Mouse (Mus musculus) myocyte (in vitro differentiated cells): Measurements from ENCODE around the gene Cdhr3. TPM values are rescaled to one million over a fixed set of nuclear protein-coding genes. Genes with fewer than 3 reads are reported as not detected.
A peak's percentile ranks its signal among the peaks of the same experiment; 100 is the strongest.

ENCODE experiments used
- H3K27me3 ChIP-seq: one replicate; pipeline ENCODE4 v1.6.1; 2011; ENCODE audit not compliant: control insufficient read depth, insufficient read depth, insufficient read length
- H3K36me3 ChIP-seq: one replicate; pipeline ENCODE4 v1.6.1; 2011; ENCODE audit not compliant: control insufficient read depth, insufficient read depth
- H3K4me2 ChIP-seq: one replicate; pipeline ENCODE4 v1.6.1; 2011; ENCODE audit warnings: low read depth, control low read depth
- H3K4me3 ChIP-seq: one replicate; pipeline ENCODE4 v1.5.1; 2011; ENCODE audit warnings: mild to moderate bottlenecking, control low read depth, moderate library complexity
- H3K79me2 ChIP-seq: one replicate; pipeline ENCODE4 v1.6.1; 2011; ENCODE audit not compliant: control insufficient read depth, insufficient read depth
- H3ac ChIP-seq: one replicate; pipeline ENCODE4 v1.6.1; 2011; ENCODE audit not compliant: control insufficient read depth, insufficient read length
- CEBPB ChIP-seq: IDR thresholded peaks from 2 replicates; pipeline ENCODE4 v1.6.1; 2011; ENCODE audit warnings: mild to moderate bottlenecking, moderate library complexity; ENCODE audit not compliant: poor library complexity, insufficient read depth, severe bottlenecking
- E2F4 ChIP-seq: IDR thresholded peaks from one replicate; pipeline ENCODE4 v1.6.1; 2011; ENCODE audit warnings: mild to moderate bottlenecking, control low read depth, moderate library complexity; ENCODE audit not compliant: insufficient read depth
- MAX ChIP-seq: IDR thresholded peaks from one replicate; pipeline ENCODE4 v1.6.1; 2011; ENCODE audit warnings: low read depth, mild to moderate bottlenecking, control low read depth
- MYOD1 ChIP-seq, 3 experiments: IDR thresholded peaks; one replicate each; pipeline ENCODE4 v1.6.1; 2011; ENCODE audit warnings: control low read depth in 2 of 3, low read depth in 2 of 3, mild to moderate bottlenecking in 2 of 3, moderate library complexity in 1 of 3; ENCODE audit not compliant: insufficient read length in 2 of 3, control insufficient read depth in 1 of 3
- MYOG ChIP-seq, 3 experiments: IDR thresholded peaks; one replicate each; pipeline ENCODE4 v1.6.1; 2011; ENCODE audit warnings: control low read depth in 2 of 3, low read depth in 2 of 3, mild to moderate bottlenecking in 2 of 3; ENCODE audit not compliant: insufficient read length in 2 of 3, control insufficient read depth in 1 of 3, insufficient read depth in 1 of 3
- POLR2A ChIP-seq: IDR thresholded peaks from one replicate; pipeline ENCODE4 v1.6.1; 2011; ENCODE audit warnings: low read depth, mild to moderate bottlenecking, control low read depth, moderate library complexity; ENCODE audit not compliant: insufficient read length
- POLR2AphosphoS2 ChIP-seq: IDR thresholded peaks from one replicate; pipeline ENCODE4 v1.6.1; 2011; ENCODE audit warnings: low read depth, control low read depth; ENCODE audit not compliant: insufficient read length
- REST ChIP-seq: IDR thresholded peaks from one replicate; pipeline ENCODE4 v1.6.1; 2011; ENCODE audit warnings: mild to moderate bottlenecking, control low read depth, moderate library complexity; ENCODE audit not compliant: insufficient read depth, insufficient read length
- SRF ChIP-seq: IDR thresholded peaks from one replicate; pipeline ENCODE4 v1.6.1; 2011; ENCODE audit warnings: low read depth; ENCODE audit not compliant: control insufficient read depth, insufficient read length
- TCF12 ChIP-seq: IDR thresholded peaks from one replicate; pipeline ENCODE4 v1.6.1; 2011; ENCODE audit warnings: mild to moderate bottlenecking, control low read depth; ENCODE audit not compliant: poor library complexity, insufficient read depth, severe bottlenecking
- TCF3 ChIP-seq: IDR thresholded peaks from one replicate; pipeline ENCODE4 v1.6.1; 2011; ENCODE audit warnings: low read depth, control low read depth; ENCODE audit not compliant: insufficient read length
- USF1 ChIP-seq: IDR thresholded peaks from one replicate; pipeline ENCODE4 v1.6.1; 2011; ENCODE audit warnings: low read depth, mild to moderate bottlenecking, control low read depth, moderate library complexity
- polyA plus RNA-seq: library from polyadenylated mRNA; unstranded; fragments of >200 nt; fragmentation: generic; extraction: Trizol; gene quantifications from one replicate; pipeline ENCODE4 v1.2.1, GENCODE M21; 2012; ENCODE audit warnings: missing spikeins

Gene Cdhr3
- polyA plus RNA-seq, 1 experiment = 0.04 TPM

GRCm38 (mm10) chr12:33030589-33030988 lies 62.1 kb downstream of the Cdhr3 start:
- no peaks in the 10 kb centered on the region for H3K79me2 ChIP-seq
- H3K27me3 ChIP-seq = no peaks in the 10 kb centered on the region
- no peaks in the 10 kb centered on the region for H3K36me3 ChIP-seq
- H3ac ChIP-seq = no peak overlapping the region
- H3K4me2 ChIP-seq = no peak overlapping the region
- TF ChIP-seq E2F4 (no peak), SRF (no peak)
- H3K4me3 ChIP-seq = no peak overlapping the region

GRCm38 (mm10) chr12:33030066-33030465 lies 62.6 kb downstream of the Cdhr3 start:
- no peak for TF ChIP-seq E2F4
- TF ChIP-seq POLR2A = no peak
- no peak for TF ChIP-seq USF1
- peak in 1 of 3 experiments; percentile 25 for TF ChIP-seq MYOG (IDR thresholded peaks at IDR 0.05; ENCODE audit: control insufficient read depth in 1 of 3, insufficient read depth in 1 of 3, insufficient read length in 2 of 3, low read depth in 2 of 3)
- H3K79me2 ChIP-seq = no peaks in the 10 kb centered on the region
- no peak overlapping the region for H3K4me3 ChIP-seq
- no peak overlapping the region for H3K4me2 ChIP-seq
- no peaks in the 10 kb centered on the region for H3K36me3 ChIP-seq
- H3K27me3 ChIP-seq = no peaks in the 10 kb centered on the region
- no peak overlapping the region for H3ac ChIP-seq

GRCm38 (mm10) chr12:33028708-33029107 lies 64.0 kb downstream of the Cdhr3 start:
- TF ChIP-seq MYOG (IDR thresholded peaks at IDR 0.05; ENCODE audit: control insufficient read depth in 1 of 3, insufficient read depth in 1 of 3, insufficient read length in 2 of 3, low read depth in 2 of 3) = peak in 1 of 3 experiments; percentile 11
- TF ChIP-seq USF1 = no peak

GRCm38 (mm10) chr12:33028109-33028691 lies 64.5 kb downstream of the Cdhr3 start:
- Histone ChIP-seq H3K27me3 (no peaks in the 10 kb centered on the region), H3ac (no peak overlapping the region), H3K36me3 (no peaks in the 10 kb centered on the region), H3K4me2 (no peak overlapping the region), H3K79me2 (no peaks in the 10 kb centered on the region), H3K4me3 (no peak overlapping the region)
- TF ChIP-seq TCF12 (no peak), TCF3 (no peak), POLR2A (no peak), MYOD1 (IDR thresholded peaks at IDR 0.05; ENCODE audit: control insufficient read depth in 1 of 3, insufficient read length in 2 of 3, low read depth in 2 of 3) (no peak), CEBPB (no peak), SRF (no peak), MAX (no peak), MYOG (IDR thresholded peaks at IDR 0.05; ENCODE audit: control insufficient read depth in 1 of 3, insufficient read depth in 1 of 3, insufficient read length in 2 of 3, low read depth in 2 of 3) (no peak), USF1 (no peak), E2F4 (no peak), POLR2AphosphoS2 (no peak), REST (no peak)

More at GRCm38 (mm10) chr12:33028708-33029107, 64.0 kb downstream of the Cdhr3 start:
- Histone ChIP-seq H3K36me3 (no peaks in the 10 kb centered on the region), H3K4me3 (no peak overlapping the region), H3K79me2 (no peaks in the 10 kb centered on the region), H3K4me2 (no peak overlapping the region), H3K27me3 (no peaks in the 10 kb centered on the region), H3ac (no peak overlapping the region)

GRCm38 (mm10) chr12:33027093-33027492 lies 65.6 kb downstream of the Cdhr3 start:
- H3K27me3 ChIP-seq = no peaks in the 10 kb centered on the region
- peak overlapping the region; percentile 19 for H3K4me2 ChIP-seq
- H3K36me3 ChIP-seq = no peaks in the 10 kb centered on the region
- H3K4me3 ChIP-seq = no peak overlapping the region
- H3K79me2 ChIP-seq = no peaks in the 10 kb centered on the region
- TF ChIP-seq E2F4 (no peak), POLR2A (no peak), TCF12 (no peak), MYOG (IDR thresholded peaks at IDR 0.05; ENCODE audit: control insufficient read depth in 1 of 3, insufficient read depth in 1 of 3, insufficient read length in 2 of 3, low read depth in 2 of 3) (no peak), TCF3 (no peak), SRF (no peak), POLR2AphosphoS2 (no peak)
- H3ac ChIP-seq = no peak overlapping the region

- no peaks in the 10 kb centered on the region for H3K27me3 ChIP-seq
- H3K4me2 ChIP-seq = no peak overlapping the region
- no peak overlapping the region for H3K4me3 ChIP-seq
- H3ac ChIP-seq = no peak overlapping the region
- H3K79me2 ChIP-seq = no peaks in the 10 kb centered on the region
- H3K36me3 ChIP-seq = no peaks in the 10 kb centered on the region
- TF ChIP-seq TCF3 (no peak), REST (no peak), MAX (no peak)
These were observed 68.2 kb downstream of the Cdhr3 start for GRCm38 (mm10) chr12:33024524-33024923.
